Mouse (Mus musculus) ZHBTc4 (cell line): ENCODE data around the gene Ugt1a1.
A peak's percentile ranks its signal among the peaks of the same experiment; 100 is the strongest.

ENCODE experiments used
- DNase-seq: peaks from one replicate; pipeline ENCODE4 v3.0.0-alpha.2; 2011; ENCODE audit warnings: low read depth, low spot score

The Ugt1a1 gene

DNA sequence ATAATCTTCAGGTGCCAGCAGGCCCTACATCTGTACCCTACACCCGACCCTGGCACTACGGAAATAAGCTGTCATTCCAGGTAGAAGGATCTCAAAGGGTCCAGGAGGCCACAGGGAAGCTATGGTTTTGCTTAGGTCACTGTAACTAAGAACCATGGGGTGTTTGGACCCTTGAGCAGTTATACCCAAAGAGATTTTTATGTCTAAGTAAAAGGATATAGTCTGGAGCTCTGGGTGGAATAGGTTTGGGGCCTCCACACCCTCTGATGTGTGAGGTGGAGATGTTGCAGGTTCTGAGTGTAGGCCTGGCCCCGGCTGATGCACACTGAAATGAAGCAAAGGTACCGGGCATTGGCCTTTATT is 22.5 kb downstream of the Ugt1a1 start:
- DNase-seq = no peak

DNA sequence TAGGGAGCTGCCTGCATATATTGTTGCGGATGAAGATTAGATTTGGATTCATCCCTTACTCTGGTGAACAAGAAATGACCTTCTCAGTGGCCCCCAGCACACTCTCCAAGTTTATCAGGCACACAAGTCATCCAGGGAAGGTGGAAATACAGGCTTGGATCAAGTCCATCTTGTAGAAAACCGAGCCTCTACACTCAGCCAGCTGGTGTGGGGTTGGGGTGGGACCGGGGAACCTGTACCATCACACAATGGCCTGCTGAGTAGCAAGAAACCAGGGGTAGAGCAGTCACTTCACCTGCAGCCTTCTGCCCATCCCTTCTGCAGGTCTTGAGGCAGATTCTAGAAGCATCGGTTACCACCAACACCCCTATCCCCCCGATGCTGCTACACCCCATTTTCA is 22.9 kb downstream of the Ugt1a1 start:
- DNase-seq = no peak

DNA sequence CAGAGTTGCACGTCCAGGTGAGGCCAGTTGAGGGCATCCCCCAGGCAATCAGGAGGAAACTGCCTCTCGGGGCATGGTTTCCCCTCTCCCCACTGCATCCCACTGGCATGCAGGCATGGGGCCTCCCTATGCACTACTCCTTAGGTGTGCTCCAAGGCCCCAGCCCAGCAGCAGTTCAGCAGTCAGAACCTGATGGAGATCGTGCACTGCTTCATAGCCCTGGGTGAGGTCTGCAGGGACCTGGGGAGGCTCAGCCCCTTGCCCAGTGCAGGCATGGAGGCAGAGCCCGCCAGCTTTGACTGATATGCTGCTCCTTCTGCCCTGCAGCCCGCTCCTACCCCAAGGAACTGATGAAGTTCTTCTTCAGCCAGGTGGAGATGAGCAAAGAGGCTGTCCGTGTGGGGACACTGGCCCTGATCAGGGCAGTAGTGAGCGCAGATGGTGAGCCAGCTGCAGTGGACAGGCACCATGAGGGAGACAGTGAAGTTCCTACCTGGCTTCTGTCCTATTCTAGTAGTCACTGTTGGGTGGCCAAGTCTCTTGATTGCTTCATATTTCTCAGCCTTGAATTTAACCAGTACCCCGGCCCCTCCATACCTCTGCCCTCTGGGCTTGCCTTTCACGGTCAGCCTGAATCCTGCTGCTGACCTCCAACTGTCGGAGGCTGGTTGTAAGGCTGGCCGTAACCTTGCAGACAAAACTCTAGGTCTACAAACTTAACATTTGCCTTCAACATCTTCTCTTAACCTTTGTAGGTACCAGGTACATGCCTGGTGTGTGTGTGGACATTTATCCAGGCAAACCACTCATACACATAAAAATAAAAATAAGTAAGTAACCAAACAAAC is 23.5 kb downstream of the Ugt1a1 start:
- DNase-seq = no peak

DNA sequence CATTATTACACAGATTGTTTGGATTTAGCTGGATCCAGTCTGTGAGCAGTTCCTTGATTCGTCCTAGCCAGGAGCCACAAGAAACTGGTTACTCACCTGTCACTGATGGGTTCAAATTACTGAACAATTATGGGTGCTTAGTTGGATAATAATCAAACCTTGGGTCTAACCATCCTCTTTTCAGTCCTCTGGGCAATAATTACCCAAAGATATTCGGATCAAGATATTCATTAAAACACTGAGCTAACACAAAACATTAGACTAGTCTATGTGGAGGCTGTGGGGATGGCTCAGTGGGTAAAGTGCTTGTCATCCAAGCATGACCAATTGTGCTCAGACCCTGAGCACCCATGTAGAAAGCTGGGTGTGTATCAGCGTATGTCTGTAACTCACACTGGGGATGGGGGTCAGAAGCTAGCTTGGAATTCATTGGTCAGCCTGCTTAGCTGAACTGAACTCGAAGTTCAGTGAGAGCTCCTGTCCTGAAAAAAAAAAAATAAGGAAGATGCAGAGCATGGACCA is 24.2 kb downstream of the Ugt1a1 start:
- DNase-seq = no peak

DNA sequence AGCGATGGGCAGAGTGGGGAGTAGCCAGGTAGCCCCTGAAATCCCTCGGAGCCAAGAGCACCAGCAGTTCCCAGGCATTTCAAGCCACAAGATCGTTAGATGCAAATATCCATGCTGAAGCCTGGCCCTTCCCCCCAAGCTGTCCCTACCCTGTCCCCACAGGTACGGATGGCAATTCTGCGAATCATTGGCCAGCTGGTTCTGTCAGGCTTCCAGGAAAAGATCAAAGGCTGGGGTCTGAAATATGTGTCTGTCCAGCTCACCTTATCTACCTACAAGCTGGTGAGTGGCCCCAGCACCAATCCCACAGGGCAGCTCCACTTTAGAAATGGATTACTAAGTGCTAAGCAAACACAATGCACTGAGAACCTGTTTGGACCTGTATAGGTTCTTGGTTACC is 25.6 kb downstream of the Ugt1a1 start:
- DNase-seq = no peak

DNA sequence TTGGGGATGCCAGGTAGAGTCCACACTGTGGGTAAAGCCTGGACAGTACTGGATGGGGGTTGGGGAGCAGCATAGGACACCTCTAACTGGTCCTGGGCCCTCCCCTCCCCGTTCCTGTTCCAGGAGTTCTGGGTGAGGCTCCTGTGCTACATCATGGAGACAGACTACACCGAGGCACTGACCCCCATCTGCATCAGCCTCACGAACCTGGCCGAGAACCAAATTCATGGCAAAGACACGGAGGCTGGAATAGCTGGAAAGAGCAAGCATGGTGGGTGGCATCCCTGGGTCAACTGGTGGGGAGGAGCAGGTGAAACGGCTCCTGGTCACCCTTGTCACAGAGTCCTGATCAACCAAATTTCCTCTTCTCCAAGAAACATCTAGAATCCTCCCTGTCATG is 27.0 kb downstream of the Ugt1a1 start:
- DNase-seq = no peak

DNA sequence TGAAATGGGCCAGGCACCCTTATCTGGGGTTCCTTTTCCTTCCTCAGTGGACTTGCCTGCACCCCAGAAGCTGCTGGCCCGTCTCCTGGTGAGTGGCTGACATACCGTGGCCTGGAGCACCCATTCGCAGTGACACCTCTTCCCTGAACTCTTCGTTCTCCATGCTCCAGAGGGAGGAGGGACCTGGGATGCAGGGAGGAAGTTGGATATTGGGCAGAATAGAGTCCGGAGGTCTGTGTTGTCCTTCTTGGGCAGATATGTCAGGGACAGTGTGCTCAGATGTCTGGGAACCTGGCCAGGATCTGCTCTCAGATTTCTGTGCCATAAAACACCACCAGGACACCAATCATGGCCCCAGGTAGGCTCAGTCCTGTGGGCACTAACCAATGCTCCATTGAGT is 28.3 kb downstream of the Ugt1a1 start:
- no peak for DNase-seq

DNA sequence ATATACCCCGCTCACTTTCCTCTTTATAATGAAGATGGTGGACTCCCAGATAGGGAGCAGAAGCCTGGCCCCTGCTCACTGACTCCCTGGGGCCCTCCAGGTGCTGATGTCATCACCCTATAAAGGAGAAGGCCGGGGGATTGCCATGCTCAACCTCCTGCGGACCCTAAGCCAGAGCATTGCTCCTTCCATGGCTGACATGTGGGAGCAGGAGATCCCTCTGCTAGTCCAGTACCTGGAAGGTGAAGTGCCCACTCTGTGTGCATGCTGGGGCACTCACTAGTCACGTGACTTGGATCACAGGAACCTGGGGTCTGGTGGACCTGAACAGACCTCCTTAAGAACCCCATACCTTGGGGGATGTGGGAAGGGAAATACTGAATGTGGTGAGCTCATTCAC is 28.8 kb downstream of the Ugt1a1 start:
- DNase-seq = no peak

DNA sequence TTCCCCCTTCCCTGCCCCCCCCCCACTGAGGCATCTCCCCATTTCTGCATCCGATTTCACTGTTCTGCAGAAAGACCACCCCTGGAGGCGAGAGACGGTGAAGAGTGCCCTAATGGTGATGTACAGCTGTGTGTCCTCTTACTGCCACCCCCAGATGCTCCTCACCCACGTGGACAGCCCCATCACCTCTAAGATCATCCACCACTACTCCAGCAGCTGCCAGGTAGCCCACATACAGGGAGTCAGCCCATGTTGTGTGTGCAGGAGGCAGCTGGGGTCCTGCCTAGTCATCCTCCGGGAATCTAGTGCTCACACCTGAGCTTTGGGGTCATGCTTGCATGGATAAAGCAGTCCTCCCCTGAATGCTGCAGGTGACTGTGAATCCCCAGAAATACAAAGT is 32.1 kb downstream of the Ugt1a1 start:
- DNase-seq = no peak

DNA sequence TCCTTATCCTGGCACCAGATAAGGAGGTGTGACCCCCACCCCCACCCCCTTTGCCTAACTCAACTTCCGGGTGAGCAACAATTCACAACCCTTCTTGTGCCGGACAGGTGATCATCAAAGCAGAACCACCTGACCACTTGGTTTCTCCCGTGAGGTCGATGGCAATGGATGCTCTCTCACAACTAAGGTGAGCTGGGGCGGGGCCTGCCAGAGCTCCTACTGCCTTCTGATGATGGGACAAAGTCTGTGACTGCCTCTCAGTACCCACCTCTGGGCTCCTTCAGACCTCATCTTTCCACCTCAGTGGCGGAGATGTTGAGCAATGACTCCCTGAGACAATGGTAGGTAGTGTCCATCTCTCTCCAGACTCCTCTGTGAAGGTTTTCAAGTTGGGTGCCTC is 34.1 kb downstream of the Ugt1a1 start:
- DNase-seq = no peak

DNA sequence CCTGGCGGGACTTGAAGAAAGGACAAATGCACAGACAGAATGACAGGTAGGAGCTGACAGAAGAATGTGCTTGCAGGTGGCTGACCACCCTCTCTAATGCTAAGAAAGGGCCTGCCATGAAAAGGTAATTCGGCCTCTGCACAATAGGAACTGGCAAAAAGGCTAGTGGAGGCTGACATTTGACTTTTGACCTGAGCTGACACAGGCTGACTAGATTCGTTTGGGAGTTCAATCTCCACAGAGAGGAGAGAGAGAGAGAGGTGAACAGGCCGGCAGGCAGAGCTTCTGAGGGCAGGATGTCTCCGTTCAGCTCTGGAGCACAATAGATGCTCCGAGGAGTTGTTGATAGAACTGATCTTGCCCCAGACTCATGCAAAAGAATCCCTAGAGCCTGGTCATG is 34.6 kb downstream of the Ugt1a1 start:
- DNase-seq = no peak

DNA sequence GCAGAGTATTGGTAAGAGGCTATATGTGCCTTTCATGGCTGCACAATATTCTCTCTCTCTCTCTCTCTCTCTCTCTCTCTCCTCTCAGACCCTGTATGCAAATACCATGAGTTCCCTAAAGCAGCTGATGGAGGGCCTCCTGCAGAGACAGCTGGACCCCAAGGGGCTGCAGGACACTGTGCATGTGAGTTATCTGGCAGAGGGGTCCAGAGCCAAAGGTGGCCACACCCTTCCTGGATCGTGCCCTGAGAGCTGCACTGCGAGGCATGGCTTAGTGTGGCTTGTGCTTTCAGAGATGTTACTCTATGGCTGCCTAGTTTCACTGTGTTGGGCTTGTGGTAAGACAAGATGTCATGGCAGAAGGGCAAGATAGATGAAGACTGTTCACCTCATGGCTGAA is 35.9 kb downstream of the Ugt1a1 start:
- DNase-seq = no peak

DNA sequence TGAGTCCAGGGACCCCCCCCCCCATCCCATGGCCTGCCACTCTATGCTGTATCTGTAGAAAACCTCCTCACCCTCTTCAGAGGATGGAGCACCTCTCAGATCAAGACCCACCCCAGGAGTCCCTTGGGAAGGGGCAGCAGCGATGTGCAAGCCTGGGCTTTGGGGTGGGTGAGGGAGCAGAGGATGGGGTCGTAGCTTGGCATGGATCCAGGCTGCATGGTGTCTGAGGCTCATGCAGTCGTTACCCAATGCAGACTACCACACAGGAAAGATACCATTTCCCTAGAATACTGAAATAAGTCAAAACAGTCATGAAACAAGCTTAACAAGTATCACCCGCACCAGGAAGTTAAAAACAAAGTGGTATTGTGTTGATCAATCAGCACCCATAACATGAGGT is 36.9 kb downstream of the Ugt1a1 start:
- DNase-seq = no peak

DNA sequence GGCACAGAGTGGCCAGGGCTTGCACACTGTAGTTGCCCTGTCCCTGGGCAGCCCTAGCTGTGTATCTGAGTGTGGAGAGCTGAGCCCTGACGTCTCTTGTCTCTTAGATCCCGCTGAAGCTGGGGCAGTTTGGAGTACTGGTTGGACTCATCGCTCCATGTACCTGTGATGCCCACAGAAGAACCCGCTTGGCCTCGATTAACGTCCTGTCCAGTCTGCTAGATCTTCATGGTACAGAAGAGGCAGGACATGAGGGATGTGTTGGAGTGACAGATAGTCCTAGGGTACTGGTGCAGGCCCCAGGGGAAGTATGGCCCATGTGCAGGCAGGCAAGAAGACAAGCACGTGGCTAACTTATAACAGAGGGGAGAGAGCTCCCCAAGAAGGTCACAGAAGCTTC is 37.8 kb downstream of the Ugt1a1 start:
- DNase-seq = no peak

DNA sequence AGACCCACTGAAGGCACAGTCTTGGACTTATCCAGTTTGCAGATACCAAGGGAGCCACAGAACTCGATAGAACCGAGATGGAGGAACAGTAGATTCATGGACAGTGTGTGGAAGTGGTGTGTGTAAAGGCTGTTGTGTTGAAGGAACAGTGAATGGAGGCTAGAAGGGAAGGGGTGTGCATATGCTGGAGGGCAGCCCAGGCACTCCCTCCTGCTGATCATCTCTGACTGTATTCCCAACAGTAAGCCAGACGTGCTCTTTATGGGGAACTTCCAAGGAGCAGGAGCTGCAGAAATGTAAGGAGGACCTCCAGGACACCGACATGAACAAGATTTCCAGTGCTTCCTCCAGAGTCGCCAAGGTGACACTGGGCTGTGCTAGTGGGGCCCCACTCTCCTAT is 38.3 kb downstream of the Ugt1a1 start:
- DNase-seq = no peak

DNA sequence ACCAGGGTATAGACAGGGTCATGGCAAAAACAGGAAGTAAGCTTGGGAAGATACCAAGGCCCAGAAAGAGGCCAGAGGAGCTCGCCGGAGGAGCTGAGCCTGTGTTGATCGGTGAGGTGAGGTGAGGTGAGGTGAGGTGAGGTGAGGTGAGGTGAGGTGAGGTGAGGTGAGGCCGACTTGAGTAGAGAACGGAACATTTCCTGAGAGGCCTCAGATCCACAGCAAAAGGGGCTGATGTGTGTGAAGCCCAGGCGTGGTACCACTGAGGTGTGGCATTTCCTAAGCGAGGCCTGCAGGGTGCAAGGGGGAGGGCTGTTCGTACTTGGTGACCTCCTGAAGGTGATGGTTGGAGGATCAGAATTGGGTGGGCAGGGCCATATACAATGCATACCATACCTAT is 41.3 kb downstream of the Ugt1a1 start:
- DNase-seq = no peak

DNA sequence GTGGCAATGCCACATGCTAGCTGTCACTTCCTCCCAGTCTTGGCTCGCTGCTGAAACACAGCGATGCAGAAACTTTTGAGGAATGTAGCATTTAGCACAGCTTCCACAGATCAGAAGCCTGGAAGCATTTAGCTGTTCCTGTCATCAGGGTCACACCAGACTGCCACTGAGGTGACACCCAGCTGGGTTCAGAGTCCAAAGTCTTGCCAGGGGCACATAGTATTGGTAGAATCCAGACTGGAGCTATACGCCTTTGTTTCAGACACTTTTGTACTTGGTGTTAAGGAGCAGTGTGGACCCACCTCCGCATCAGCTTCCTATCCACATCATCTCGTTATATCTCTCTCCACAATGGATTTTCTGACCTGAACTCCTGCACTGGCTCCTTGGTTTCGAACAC is 41.8 kb downstream of the Ugt1a1 start:
- no peak for DNase-seq

DNA sequence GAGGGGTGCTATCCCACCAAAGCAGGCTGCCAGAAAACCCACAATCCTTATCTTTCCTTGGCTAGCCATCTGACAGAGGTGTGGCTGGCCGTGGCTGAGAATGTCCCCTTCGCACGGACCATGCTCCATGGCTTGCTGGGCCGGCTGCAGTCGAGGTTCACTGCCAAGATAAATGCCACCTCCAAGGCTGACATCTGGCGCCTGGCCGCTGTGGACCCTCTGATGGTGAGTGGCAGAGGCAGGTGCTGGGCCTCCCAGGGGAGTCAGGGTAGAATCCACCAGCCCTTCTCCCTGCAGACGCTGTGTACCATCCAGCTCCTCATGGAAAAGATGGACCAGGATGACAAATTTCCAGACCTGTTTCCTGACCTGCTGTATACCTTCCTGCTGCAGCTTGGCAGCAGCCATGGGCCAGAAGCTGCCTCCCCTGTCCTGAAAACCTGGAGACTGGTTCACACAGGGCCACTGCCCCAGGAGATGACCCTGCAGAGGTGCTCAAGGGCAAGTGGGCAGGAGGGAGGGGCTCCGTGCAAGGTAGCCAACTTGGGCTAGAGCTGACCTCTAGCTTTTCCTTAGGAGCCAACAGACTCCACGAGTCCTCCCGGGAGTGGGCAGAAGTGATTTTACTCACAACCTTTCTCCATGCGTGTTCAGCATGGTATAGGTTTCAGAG is 43.2 kb downstream of the Ugt1a1 start:
- DNase-seq = no peak

DNA sequence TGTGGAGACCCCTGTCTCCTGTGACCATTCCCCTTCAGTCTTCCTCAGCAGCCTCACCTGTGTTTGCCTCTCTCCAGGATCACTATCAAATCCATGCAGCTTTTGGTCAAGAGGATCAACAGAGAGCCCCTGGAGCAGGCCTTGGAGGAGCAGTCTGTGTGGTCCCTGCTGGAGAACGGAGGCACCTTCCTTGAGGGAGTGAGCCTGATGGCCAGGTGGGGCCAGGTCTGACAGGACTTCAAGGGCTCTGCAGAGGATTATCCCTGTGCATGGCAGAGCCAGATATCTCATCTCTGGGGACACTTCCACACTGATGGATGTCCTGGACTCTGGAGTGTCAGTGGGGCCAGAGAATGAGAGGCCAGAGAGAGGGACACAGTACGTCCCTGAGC is 43.7 kb downstream of the Ugt1a1 start:
- no peak for DNase-seq

DNA sequence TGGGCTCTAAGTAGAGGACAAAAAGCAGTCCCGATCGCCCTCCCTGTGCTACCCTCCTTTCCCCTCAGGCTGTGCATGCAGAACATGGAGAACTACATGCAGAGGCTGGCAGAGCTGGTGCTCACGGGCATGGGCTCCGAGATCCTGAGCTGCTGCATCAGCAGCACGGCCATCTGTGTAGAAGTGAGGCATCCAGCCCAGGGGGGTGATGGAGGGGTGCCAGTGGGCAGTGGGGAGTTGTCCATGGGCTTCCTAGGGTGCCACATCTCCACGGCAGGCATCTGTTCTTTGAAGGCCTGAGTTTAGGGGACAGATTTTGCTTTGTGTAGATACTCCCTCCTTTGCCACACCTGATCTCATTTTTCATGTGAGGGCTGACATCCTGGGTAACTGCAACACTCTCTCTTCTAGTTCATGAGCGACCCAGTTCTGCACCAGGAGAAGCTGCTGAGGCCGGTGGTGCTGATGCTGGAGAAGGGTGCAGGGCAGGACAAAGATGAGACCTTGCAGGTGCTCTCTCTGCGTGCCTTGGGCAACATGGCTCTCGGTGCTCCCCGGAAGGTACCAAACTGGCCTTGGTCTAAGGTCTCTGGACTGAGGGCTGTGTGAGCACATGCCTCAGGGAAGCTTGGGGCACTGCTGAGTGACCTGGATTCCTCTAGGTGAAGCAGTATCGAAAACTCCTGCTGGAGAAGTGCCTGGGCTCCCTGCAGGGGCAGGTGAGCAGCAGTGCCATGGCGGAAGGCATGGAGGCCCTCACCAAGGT is 44.4 kb downstream of the Ugt1a1 start:
- no peak for DNase-seq

DNA sequence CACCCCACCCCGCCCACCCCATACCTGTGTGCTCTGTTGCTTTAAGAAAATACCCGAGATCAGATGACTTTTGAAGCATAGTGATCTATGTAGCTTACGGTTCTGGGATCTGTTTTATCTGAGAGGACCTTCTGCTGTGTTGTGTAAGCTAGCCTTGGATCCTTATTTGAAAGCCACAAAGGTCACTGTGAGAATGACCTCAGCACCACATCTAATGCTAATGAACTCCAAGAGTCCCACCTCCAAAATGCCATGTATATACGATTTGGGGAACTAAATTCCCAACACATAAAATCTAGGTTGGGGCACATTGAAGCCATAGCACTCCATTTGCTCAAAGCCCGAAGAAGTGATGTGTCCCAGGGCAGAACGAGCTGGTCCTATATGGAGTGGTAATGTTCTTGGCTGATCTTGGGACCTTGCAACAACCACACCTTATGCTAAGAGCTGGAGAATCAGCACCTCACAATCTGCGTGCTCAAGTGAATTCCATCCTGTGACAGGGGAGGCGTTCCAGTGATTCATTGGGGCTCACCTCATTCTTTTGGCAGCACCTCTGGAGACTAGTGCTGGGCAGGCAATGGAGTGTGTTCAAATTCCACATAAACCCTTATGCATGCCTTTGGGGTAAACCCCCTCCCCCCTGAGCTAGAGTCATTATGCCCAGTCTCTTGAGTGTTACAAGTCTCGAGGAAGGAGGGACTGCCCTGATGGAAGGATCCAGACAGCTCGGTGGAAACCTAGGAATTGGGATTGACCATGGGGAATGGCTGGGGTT is 45.3 kb downstream of the Ugt1a1 start:
- peak; percentile 42 for DNase-seq

DNA sequence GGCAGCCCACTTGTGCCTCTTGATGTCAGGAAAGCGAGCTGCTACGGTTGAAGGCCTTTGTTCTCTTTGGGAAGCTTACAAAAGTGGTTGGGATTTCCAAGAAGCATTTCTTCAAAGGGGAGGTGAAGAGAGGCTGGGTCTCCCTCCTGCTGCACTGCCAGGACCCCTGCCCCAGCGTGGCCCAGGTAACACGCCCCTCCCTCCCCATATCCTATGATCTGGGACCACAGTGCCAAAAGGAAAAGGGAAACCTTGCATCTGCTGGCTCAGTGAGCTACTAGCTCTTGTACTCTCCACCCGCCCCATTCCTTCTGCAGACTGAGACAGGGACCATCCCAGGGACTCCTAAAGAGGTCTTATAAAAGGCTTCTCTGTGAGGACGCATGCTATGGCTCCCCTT is 45.9 kb downstream of the Ugt1a1 start:
- DNase-seq = no peak
